Comparison of ENCODE assay signal across 25 mouse cellular contexts in the genomic region with DNA sequence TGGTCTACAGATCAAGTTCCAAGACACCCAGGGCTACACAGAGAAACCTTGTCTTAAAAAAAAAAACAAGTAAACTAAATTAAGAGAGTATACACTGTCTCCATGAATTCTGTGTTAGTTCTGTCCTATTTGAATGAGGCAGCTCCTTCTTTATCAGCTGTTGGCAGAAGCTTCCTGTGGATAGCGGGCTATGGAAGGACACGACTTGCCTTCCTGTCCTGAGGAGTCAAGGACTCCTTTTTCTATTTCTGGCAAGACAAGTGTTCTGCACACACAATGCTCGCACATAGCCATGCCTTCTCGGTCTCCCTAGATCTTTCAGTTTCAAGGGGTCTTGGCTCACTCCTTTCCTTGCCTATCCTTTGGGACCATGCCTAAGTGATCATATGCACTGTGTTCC. TPM values are rescaled to one million over a fixed set of nuclear protein-coding genes. Genes with fewer than 3 reads are reported as not detected.
DNase-seq lines count a peak whose midpoint lies in the region; ATAC-seq lines count a peak whose summit lies in the region.
"Had no signal": no experiment of that assay in that cellular context is flagged by ENCODE, and none has a peak within 500 bp of the region (broad histone marks: within the 10 kb centered on the region; RNA-seq: fewer than 3 reads in every experiment).

No protein-coding gene starts in this region.

- no peaks in the 10 kb centered on the region for H3K27me3 ChIP-seq in heart, embryonic 15.5 days
- no peaks in the 10 kb centered on the region for H3K27me3 ChIP-seq in lung, embryonic 15.5 days
- H3K27me3 ChIP-seq: forebrain, embryonic 15.5 days; hindbrain, embryonic 15.5 days; limb, embryonic 15.5 days had no signal

- H3K4me1 ChIP-seq in heart, embryonic 15.5 days (replicated peaks): peaks cover 5% of the 10 kb centered on the region
- H3K4me1 ChIP-seq in lung, embryonic 15.5 days: no peaks in the 10 kb centered on the region
- H3K4me1 ChIP-seq: forebrain, embryonic 15.5 days; hindbrain, embryonic 15.5 days; limb, embryonic 15.5 days had no signal

- no peaks in the 10 kb centered on the region for H3K9me3 ChIP-seq in heart, embryonic 15.5 days (replicated peaks)
- H3K9me3 ChIP-seq in lung, embryonic 15.5 days: no peaks in the 10 kb centered on the region
- H3K9me3 ChIP-seq: forebrain, embryonic 15.5 days; hindbrain, embryonic 15.5 days; limb, embryonic 15.5 days had no signal

- H3K9ac ChIP-seq in heart, embryonic 15.5 days: no peak overlapping the region
- no peak overlapping the region for H3K9ac ChIP-seq in lung, embryonic 15.5 days
- H3K9ac ChIP-seq: forebrain, embryonic 15.5 days; hindbrain, embryonic 15.5 days; limb, embryonic 15.5 days had no signal

- no peaks in the 10 kb centered on the region for H3K36me3 ChIP-seq in heart, embryonic 15.5 days
- H3K36me3 ChIP-seq in lung, embryonic 15.5 days: no peaks in the 10 kb centered on the region
- H3K36me3 ChIP-seq: embryonic facial prominence, embryonic 10.5 days; forebrain, embryonic 15.5 days; hindbrain, embryonic 15.5 days; limb, embryonic 15.5 days had no signal

- peak; percentile 15 to 56 for DNase-seq in adrenal gland, adult (ENCODE audit: inconsistent age in 2 of 2, low spot score in 1 of 2)
- DNase-seq in adrenal gland, postnatal 4 days (ENCODE audit: low spot score in 2 of 2): no peak
- DNase-seq in heart, postnatal 36 days: no peak
- no peak for DNase-seq in lung, postnatal 14 days
- peak; percentile 26 for DNase-seq in lung, postnatal 36 days
- DNase-seq in gastrocnemius, adult 18-20 months (ENCODE audit: low spot score): no peak
- DNase-seq: adrenal gland, postnatal 14 days; cerebellum, adult 18-20 months; cerebellum, postnatal 36 days; gastrocnemius, adult 2 months; retina, postnatal 1 day; right cerebral cortex, postnatal 4 days; thymus, postnatal 14 days had no signal

- H3K4me2 ChIP-seq in heart, embryonic 15.5 days: no peak overlapping the region
- H3K4me2 ChIP-seq in lung, embryonic 15.5 days: no peak overlapping the region
- H3K4me2 ChIP-seq: forebrain, embryonic 15.5 days; hindbrain, embryonic 15.5 days; limb, embryonic 15.5 days had no signal

- WGBS in heart, embryonic 15.5 days: 55% methylated on average over 4 of the region's 4 CpGs
- 67% methylated on average over 4 of the region's 4 CpGs for WGBS in lung, embryonic 15.5 days

- intact Hi-C loops in heart, postnatal 36 days (cut with DNase I): no loop called here

- H3K4me3 ChIP-seq in heart, embryonic 15.5 days: no peak overlapping the region
- no peak overlapping the region for H3K4me3 ChIP-seq in lung, embryonic 15.5 days
- H3K4me3 ChIP-seq: embryonic facial prominence, embryonic 10.5 days; forebrain, embryonic 15.5 days; gastrocnemius, adult 2 months; hindbrain, embryonic 15.5 days; limb, embryonic 15.5 days had no signal

- ATAC-seq in heart, embryonic 15.5 days (replicated peaks; ENCODE audit: insufficient number of reproducible peaks, insufficient read depth, low FRiP score, low read depth): no peak; the same call in 1 of the 2 replicates
- no peak for ATAC-seq in lung, embryonic 15.5 days (ENCODE audit: borderline replicate concordance, extremely low read depth, low FRiP score, low TSS enrichment)
- ATAC-seq: forebrain, embryonic 15.5 days; intestine, embryonic 16.5 days; midbrain, embryonic 16.5 days had no signal

- peak overlapping the region; percentile 45; the same call in 1 of the 2 replicates for H3K27ac ChIP-seq in heart, embryonic 15.5 days
- 0 out of 2 replicates have a peak overlapping the region, but pooled peaks have one; percentile 5 for H3K27ac ChIP-seq in lung, embryonic 15.5 days
- H3K27ac ChIP-seq: embryonic facial prominence, embryonic 10.5 days; forebrain, embryonic 15.5 days; gastrocnemius, adult 2 months; hindbrain, embryonic 15.5 days; limb, embryonic 15.5 days had no signal

RNA-seq across cellular contexts. Expression of a gene that starts 20.1 kb away (rescaled TPM):
- not detected for total RNA-seq in adrenal gland, postnatal 4 days (2021)
- 0.45 and 2.8 TPM in 2 replicates for polyA plus RNA-seq in heart, embryonic 15.5 days (2015; fragmentation: Nextera tagmentation; extraction: Ambion mirVana)
- total RNA-seq in heart, postnatal 36 days (2021): not detected
- polyA plus RNA-seq in lung, embryonic 15.5 days (2015; fragmentation: Nextera tagmentation; extraction: Ambion mirVana): 0.34 and 1.7 TPM in 2 replicates
- total RNA-seq in gastrocnemius, adult 18-20 months (2021): not detected
- total RNA-seq: adrenal gland, postnatal 14 days; gastrocnemius, adult 2 months; granulocyte monocyte progenitor cell, adult 5-6 weeks; layer of hippocampus, postnatal 25 days; megakaryocyte-erythroid progenitor cell, adult 5-6 weeks had no signal
- polyA plus RNA-seq: embryonic facial prominence, embryonic 10.5 days; forebrain, embryonic 15.5 days; hindbrain, embryonic 15.5 days; intestine, embryonic 16.5 days; midbrain, embryonic 16.5 days had no signal

RNA-seq across cellular contexts. Expression of a gene that starts 47.1 kb away (rescaled TPM):
- total RNA-seq in adrenal gland, postnatal 4 days (2021): 1 to 10 TPM; 3.4 to 3.7 TPM
- polyA plus RNA-seq in heart, embryonic 15.5 days (2015; fragmentation: Nextera tagmentation; extraction: Ambion mirVana): 4.1 TPM in 2 replicates
- total RNA-seq in heart, postnatal 36 days (2021): 1 to 10 TPM; 2.5 to 3.7 TPM
- polyA plus RNA-seq in lung, embryonic 15.5 days (2015; fragmentation: Nextera tagmentation; extraction: Ambion mirVana): 7.0 TPM in 2 replicates
- 1 to 10 TPM; 1.2 to 1.5 TPM for total RNA-seq in gastrocnemius, adult 18-20 months (2021)
- total RNA-seq: granulocyte monocyte progenitor cell, adult 5-6 weeks had no signal

RNA-seq across cellular contexts. Expression of a gene that starts 49.5 kb away (rescaled TPM):
- 1 to 10 TPM in 1 of 2 experiments, under 1 TPM in 1; 0.95 to 1.5 TPM for total RNA-seq in adrenal gland, postnatal 4 days (2021)
- 0.23 and 0.58 TPM in 2 replicates for polyA plus RNA-seq in heart, embryonic 15.5 days (2015; fragmentation: Nextera tagmentation; extraction: Ambion mirVana)
- total RNA-seq in heart, postnatal 36 days (2021): 10 to 100 TPM in 1 of 2 experiments, 1 to 10 TPM in 1; 5.4 to 10.2 TPM
- polyA plus RNA-seq in lung, embryonic 15.5 days (2015; fragmentation: Nextera tagmentation; extraction: Ambion mirVana): 0.45 and 0.93 TPM in 2 replicates
- total RNA-seq in gastrocnemius, adult 18-20 months (2021): under 1 TPM; 0.12 to 0.34 TPM
- total RNA-seq: layer of hippocampus, postnatal 25 days; left cerebral cortex, postnatal 25 days; megakaryocyte-erythroid progenitor cell, adult 5-6 weeks had no signal
- polyA plus RNA-seq: forebrain, embryonic 15.5 days; hindbrain, embryonic 15.5 days had no signal

Comparison
In these comparisons a context has a peak if more than half of its experiments do, and no peak if none do; other contexts are left out.
1. DNase-seq: peak in adrenal gland, adult (2 of 2) and lung, postnatal 36 days (single experiment); none in adrenal gland, postnatal 4 days (0 of 2), heart, postnatal 36 days (0 of 2), lung, postnatal 14 days (single experiment) and gastrocnemius, adult 18-20 months (single experiment).